Mouse (Mus musculus): ENCODE results near the gene Rnf6.

GRCm38 (mm10) chr5:146251663-146252429 is 30.5 kb upstream of the Rnf6 start:
- TF ChIP-seq POLR2A (IDR thresholded peaks at IDR 0.05; ENCODE audit: low read depth, low read length) (no peak), CTCF (conservative IDR thresholded peaks at IDR 0.05; ENCODE audit: insufficient read depth, insufficient read length, low read depth, low read length) (no peak)
